Mouse (Mus musculus): ENCODE measurements around the gene Gm20388. TPM values are rescaled to one million over a fixed set of nuclear protein-coding genes. Genes with fewer than 3 reads are reported as not detected.

Gm20388 gene
- polyA plus RNA-seq, 1 experiment: not detected

DNA sequence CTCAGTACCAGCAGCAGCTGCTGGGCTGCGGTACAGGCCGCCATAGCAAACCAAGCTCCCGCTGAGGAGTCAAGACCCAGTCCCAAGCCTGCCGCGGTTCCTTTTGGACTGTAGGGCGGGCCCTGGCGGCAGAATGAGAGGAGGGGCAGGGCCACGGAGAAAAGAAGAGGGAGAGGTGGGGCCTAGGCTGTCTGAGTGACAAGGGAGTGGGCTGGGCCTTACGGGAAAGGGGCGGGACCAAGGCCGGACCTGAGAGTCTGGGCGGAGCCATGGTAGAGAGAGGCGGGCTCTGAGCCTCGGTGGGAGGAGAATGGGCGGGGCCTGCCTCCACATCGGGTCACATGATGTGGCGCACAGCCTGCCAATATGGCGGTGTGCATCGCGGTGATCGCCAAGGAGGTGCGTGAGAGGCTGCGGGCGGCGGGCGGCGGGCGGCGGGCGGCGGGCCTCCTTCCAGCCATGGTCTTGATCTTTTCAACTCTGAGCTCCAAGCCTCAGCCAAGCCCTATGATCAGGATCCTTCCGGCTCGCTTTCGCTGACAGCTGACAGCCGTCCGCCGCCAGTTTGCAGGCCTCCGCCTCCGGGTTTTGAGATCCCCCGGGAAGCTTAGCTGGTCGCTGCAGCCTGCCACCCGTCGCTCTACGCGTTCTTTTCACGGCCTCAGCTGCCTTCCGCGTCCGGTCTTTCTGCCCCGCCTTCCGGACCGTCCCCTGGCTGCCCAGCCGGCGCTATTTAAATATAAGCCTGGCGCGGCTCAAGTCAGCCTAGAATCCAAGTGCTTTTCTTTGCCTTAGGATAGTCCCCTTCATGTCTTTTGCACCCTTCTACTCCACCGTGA lies 2700.9 kb downstream of the Gm20388 start, which contains the start of the genes Galns and Trappc2l:
Gene Galns (minus strand): TSS at position 169 of the 839 bp plus-strand sequence.
Gene Trappc2l (plus strand): TSS at position 346 of the 839 bp plus-strand sequence.
- peaks cover 11% of the 10 kb centered on the region; the same call in 1 of the 2 replicates for H3K4me1 ChIP-seq (ENCODE audit: control insufficient read depth, insufficient read depth, low read length)
- H3K4me3 ChIP-seq (ENCODE audit: insufficient read depth, low read depth, low read length): peak within 1 kb of the TSS; percentile 74
- under 1% methylated on average over 57 of the region's 57 CpGs for WGBS
- H3K27ac ChIP-seq (ENCODE audit: insufficient read depth, low read depth, low read length): peak within 1 kb of the TSS; percentile 26
- TF ChIP-seq CTCF (IDR thresholded peaks at IDR 0.05; ENCODE audit: insufficient read depth, low read depth, low read length) (0 out of 2 replicates have a peak, but pooled peaks have one; percentile 28), POLR2A (IDR thresholded peaks at IDR 0.05; ENCODE audit: insufficient read depth, low read depth, low read length) (0 out of 2 replicates have a peak, but pooled peaks have one; percentile 38)

DNA sequence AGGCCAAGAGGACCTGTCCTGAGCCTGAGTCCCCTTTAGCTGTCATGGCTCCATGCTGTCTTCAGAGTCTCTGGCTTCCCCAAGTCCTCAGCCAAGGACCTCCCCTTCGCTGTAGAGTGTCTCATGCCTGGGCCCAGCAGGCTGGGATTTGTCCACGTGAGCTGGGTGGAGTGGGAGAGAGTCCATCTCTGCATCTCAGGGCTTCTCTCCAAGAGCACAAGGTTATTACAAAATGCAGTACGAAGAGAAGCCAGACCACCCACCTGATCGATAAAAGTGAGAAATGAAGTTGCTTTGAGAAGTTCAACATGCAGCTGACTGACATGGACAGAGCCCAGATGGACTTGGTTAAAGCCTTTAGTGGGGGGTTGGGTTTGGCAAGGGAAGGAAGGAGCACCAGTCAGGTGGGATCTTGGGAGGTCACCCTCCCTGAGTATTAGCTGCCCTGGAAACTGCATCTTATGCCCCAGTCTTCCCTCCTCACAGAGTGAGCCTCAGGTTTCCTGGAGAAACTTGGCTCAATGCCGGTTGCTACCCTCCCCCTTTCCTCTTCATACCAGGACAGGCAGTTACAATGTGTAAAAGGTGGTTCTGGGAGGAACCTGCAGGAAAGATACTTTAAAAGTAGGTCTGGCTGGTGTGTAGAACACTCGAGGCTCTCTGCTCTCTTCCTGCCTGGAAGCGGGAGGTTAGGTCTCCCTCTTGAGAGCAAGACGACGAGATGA lies 2705.7 kb downstream of the Gm20388 start:
- Histone ChIP-seq H3K27ac (ENCODE audit: insufficient read depth, low read depth, low read length) (no peak overlapping the region), H3K4me3 (ENCODE audit: insufficient read depth, low read depth, low read length) (no peak overlapping the region), H3K4me1 (ENCODE audit: control insufficient read depth, insufficient read depth, low read length) (peaks cover 10% of the 10 kb centered on the region)
- WGBS: 78% methylated on average over 9 of the region's 9 CpGs
- TF ChIP-seq CTCF (IDR thresholded peaks at IDR 0.05; ENCODE audit: insufficient read depth, low read depth, low read length) (no peak), POLR2A (IDR thresholded peaks at IDR 0.05; ENCODE audit: insufficient read depth, low read depth, low read length) (no peak)

DNA sequence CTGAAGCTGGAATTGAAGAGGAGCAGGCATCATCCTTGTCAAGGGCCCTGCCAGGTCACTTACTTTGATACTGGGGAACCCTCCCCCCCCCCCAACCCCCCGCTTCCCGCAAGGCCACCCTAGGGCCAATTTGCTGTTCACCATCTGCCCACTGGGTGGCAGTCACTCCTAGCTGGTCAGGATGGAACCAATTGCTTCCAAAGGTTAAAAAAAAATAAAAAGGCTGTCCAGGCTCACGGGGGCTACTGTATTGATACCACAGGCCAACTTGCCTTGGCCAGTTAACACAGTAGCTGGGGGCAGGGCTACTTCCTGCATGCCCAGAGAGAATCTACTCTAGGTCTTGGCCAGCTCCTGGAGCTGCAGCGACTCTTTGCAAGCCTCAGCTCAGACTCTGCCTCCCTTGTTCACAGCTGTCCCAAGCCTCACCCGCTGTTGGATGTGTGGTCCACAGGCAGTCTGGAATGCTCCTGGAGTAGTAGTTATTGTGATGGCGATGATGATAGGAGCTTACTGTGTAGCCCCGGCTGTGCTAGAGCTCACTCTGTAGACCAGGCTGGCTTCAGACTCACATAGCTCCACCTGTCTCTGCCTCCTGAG lies 2707.4 kb downstream of the Gm20388 start:
- H3K4me1 ChIP-seq (ENCODE audit: control insufficient read depth, insufficient read depth, low read length): peaks cover 4% of the 10 kb centered on the region
- no peak overlapping the region for H3K27ac ChIP-seq (ENCODE audit: insufficient read depth, low read depth, low read length)
- WGBS: 11% methylated on average over 7 of the region's 7 CpGs

DNA sequence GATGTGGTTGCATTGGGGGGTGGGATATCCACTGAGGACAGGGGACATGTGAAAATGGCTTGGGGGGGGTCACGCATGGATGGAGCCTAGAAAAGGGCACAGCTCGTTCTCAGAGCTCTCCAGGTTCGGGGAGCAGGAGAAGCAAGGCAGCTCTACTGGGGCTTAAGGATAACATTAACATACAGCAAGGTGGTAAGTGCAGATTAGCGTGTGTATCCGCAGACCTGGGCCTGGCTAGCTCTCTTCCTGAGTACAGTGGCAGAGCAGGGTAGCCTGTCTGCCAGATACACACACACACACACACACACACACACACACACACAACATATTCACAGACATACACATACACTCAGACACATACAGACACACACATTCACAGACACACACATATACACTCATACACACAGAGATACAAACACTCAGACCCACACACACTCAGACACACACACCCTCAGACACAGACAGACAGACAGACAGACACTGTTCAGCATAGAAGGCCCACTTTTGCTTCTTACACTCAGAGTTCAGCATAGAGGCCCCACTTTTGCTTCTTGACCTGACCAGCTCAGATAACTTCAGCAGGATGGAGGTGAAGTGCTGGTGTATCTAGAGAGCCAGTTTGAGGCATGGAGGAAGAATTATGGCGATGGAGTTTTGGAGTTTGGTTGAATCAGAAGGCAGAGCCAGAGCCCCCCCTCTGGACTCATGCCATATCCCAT lies 2708.2 kb downstream of the Gm20388 start:
- 72% methylated on average over 6 of the region's 6 CpGs for WGBS
- H3K4me3 ChIP-seq (ENCODE audit: insufficient read depth, low read depth, low read length): no peak overlapping the region
- H3K27ac ChIP-seq (ENCODE audit: insufficient read depth, low read depth, low read length): no peak overlapping the region
- TF ChIP-seq POLR2A (IDR thresholded peaks at IDR 0.05; ENCODE audit: insufficient read depth, low read depth, low read length) (no peak), CTCF (IDR thresholded peaks at IDR 0.05; ENCODE audit: insufficient read depth, low read depth, low read length) (no peak)
- H3K4me1 ChIP-seq (ENCODE audit: control insufficient read depth, insufficient read depth, low read length): peaks cover 8% of the 10 kb centered on the region

More for the DNA sequence above, 2707.4 kb downstream of the Gm20388 start:
- TF ChIP-seq POLR2A (IDR thresholded peaks at IDR 0.05; ENCODE audit: insufficient read depth, low read depth, low read length) (no peak), CTCF (IDR thresholded peaks at IDR 0.05; ENCODE audit: insufficient read depth, low read depth, low read length) (no peak)
- no peak overlapping the region for H3K4me3 ChIP-seq (ENCODE audit: insufficient read depth, low read depth, low read length)

DNA sequence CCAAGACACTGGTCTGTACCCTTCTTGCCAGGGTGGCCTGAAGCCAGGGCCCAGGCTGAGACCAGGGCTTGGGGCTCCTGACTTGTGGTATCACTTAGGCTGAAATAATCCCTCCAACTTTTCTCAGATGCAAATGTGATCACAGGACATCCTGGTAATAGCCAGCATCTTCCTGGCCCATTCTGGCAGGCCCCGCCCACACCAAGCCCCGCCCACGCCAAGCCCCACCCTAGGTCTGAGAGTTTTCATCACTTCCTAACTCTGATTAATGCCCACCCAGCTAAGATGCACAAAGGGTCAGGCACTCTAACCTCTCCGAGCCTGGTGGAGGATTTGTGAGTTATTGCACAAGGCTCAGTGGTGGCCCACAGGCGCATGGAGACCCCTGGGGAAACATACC lies 2709.8 kb downstream of the Gm20388 start:
- Histone ChIP-seq H3K4me3 (ENCODE audit: insufficient read depth, low read depth, low read length) (no peak overlapping the region), H3K27ac (ENCODE audit: insufficient read depth, low read depth, low read length) (no peak overlapping the region), H3K4me1 (ENCODE audit: control insufficient read depth, insufficient read depth, low read length) (peaks cover 12% of the 10 kb centered on the region)
- TF ChIP-seq POLR2A (IDR thresholded peaks at IDR 0.05; ENCODE audit: insufficient read depth, low read depth, low read length) (no peak), CTCF (IDR thresholded peaks at IDR 0.05; ENCODE audit: insufficient read depth, low read depth, low read length) (no peak)
- 49% methylated on average over 5 of the region's 5 CpGs for WGBS

DNA sequence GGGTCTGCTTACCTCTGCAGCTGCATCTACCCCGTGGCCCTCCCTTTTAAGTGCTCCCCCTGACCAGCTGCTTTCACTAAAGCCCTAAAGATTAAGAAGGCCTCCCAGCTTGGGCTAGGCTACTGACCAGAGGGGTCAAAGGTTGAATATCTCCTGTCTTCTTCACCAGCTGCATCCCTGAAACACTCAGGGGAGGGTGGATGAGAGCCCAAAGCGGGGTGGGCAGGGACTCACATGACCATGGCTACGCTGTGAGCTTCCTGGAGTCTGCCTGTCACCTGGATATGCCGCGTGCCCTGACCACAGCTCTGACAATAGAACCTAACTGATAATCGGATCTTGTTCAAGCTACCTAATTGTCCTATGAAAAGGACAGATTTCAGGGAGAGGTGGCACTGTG lies 2712.1 kb downstream of the Gm20388 start, which contains the start of gene Pabpn1l:
Gene Pabpn1l (minus strand): TSS at position 13 of the 400 bp plus-strand sequence.
- H3K4me3 ChIP-seq (ENCODE audit: insufficient read depth, low read depth, low read length): no peak within 1 kb of the TSS
- H3K27ac ChIP-seq (ENCODE audit: insufficient read depth, low read depth, low read length): no peak within 1 kb of the TSS
- TF ChIP-seq POLR2A (IDR thresholded peaks at IDR 0.05; ENCODE audit: insufficient read depth, low read depth, low read length) (no peak), CTCF (IDR thresholded peaks at IDR 0.05; ENCODE audit: insufficient read depth, low read depth, low read length) (no peak)
- 84% methylated on average over 6 of the region's 6 CpGs for WGBS
- H3K4me1 ChIP-seq (ENCODE audit: control insufficient read depth, insufficient read depth, low read length): peaks cover 12% of the 10 kb centered on the region

DNA sequence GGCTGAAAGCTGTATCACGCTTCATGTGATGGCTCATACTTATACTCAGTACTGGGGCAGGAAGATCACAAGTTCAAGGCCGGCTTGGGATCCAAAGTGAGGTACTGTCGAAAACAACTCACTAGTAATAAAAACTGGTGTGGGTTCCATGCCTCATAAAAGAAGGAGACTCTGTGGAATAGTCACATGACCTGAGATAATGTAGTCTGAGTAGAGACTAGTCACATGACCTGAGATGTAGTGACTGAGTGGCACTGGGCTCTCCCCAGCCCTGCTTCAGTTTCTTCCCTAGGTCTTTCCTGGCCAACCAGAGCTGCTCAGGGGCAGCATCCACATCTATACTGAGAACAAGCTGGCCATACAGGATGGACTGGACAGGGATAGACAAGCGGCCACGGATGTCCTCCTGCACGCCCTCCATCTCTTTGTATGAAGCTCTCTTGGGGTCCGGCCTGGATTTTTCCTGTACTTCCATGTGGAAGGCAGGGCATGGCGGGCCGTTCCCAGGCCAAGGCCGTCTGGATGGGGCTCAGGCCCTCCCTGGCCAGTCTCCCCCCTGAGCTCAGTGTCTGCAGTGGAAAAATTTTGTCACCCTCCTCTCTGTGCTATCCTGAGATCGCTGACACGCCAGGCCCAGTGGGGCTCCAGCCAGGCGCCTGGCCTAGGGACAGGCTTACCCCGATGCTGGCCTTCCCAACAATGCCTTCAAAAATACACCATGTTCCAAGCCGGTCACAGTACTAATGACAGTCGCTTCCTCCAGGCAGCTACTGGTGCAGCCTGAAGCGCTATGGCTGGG lies 2713.4 kb downstream of the Gm20388 start:
- no peak overlapping the region for H3K4me3 ChIP-seq (ENCODE audit: insufficient read depth, low read depth, low read length)
- 92% methylated on average over 17 of the region's 17 CpGs for WGBS
- no peak for TF ChIP-seq POLR2A (IDR thresholded peaks at IDR 0.05; ENCODE audit: insufficient read depth, low read depth, low read length)
- no peak for TF ChIP-seq CTCF (IDR thresholded peaks at IDR 0.05; ENCODE audit: insufficient read depth, low read depth, low read length)
- H3K4me1 ChIP-seq (ENCODE audit: control insufficient read depth, insufficient read depth, low read length): peaks cover 9% of the 10 kb centered on the region; the same call in 1 of the 2 replicates
- no peak overlapping the region for H3K27ac ChIP-seq (ENCODE audit: insufficient read depth, low read depth, low read length)

All from olfactory bulb, adult 2 months (tissue).